Mouse (Mus musculus): ENCODE data around the gene Atp2c2. TPM values are rescaled to one million over a fixed set of nuclear protein-coding genes. Genes with fewer than 3 reads are reported as not detected.

The Atp2c2 gene
- total RNA-seq, 4 experiments from 2014 or later, result 0.11 TPM; not detected in 3

DNA sequence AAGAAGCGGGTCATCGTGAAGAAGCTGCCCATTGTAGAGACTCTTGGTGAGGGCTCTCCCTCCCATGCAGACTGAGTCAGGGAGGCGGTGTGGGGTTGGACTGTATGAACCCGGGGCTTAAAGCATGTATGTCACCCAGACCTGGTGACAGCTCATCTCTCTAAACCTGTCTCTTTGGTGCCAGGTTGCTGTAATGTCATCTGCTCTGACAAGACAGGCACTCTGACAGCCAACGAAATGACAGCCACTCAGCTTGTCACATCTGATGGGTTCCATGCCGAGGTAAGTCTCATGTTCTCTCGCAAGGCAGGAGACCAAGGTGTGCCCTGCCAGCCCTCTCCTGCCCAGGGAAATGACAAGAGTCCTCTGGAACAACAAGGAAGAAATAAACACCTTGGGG, 42.6 kb downstream of the Atp2c2 start:
- peak; percentile 14 for DNase-seq (ENCODE audit: low spot score)

DNA sequence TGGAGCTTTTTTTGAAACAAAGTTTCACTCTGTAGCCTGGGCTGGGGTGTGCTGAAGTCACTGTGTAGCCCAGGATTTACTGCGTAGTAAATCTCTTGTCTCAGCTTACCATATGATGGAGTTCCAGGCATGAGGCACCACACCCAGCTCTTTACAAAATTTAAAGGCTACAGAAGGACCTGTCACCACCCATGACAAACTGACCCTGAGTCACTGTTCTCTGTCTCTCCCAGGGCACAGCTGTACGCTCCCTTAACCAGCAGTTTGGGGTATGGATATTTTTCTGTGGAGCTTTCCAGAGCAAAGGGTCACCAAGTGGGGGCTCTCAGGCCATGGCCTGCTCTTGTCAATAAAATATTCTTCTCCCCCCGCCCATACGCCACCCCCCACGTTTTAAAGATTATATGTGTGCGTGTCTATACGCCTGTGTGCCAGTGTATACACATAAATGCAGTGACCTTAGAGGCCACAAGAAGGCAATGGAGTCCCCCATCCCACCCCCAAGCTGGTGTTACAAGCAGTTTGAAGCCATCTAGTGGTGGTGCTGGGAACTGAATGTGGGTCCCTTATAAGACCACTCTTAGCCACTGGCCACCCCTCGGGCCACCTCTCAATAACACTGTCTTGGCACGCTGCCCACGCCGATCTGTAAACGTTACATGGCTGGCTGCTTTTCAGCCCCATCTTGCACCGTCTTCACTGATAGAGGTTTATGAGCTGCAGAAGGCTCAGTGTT, 43.6 kb downstream of the Atp2c2 start:
- DNase-seq (ENCODE audit: low spot score), result no peak

DNA sequence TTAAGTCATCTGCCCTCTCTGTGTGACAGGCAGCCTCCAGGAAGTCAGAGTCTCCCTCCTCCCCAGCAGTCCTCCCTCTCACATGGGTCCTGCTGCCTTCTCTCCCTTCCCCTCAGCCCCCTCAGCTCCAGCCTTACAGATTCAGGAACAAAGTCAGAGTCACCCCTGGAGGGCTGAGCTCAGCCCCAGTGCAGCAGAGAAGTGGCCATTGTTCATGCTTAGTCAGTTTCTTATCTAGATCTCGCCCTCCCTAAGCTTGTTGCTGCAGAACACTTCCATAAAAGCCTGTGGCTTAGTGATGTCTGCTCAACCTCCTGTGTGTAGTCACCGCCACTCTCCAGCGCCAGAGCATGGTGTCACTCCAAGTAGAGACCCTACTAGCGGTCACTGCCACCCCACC, 44.8 kb downstream of the Atp2c2 start:
- no peak for DNase-seq (ENCODE audit: low spot score)

DNA sequence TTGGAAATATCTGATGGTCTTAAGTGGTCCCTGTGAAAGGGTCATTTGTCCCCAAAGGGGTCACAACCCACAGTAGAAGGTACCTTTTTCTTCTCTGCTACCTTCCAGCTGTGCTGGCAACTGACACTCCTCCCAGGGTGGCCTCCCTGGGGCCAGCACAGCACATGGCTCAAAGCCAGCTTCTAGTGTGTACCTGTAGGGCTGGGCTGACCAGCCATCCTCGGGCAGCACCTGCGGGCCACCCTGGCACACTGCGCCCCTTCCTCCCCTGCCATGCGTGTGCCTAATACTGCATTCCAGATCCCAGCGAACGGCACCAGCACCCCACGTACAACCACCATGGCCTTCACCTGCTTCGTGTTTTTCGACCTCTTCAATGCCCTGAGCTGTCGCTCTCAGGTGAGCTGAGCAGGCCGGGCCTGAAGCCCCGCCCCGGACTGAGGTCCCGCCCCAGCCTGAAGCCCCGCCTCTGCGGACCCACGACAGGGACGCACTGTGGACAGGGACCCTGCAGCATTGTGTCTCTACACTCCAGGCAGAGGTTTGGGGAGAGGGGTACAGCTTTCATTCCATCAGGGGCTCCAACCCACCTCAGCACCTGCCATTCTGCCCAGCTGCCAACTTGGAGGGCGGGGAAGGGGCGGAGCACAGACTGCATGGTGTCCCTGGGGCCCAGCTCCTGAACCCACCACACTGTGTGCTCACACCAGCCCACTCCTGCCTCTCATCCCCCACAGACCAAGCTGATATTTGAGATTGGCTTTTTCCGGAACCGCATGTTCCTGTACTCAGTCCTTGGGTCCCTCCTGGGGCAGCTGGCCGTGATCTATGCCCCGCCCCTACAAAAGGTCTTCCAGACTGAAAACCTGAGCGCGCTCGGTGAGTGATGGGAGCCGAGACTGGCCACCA, 55.7 kb downstream of the Atp2c2 start:
- no peak for DNase-seq (ENCODE audit: low spot score)

DNA sequence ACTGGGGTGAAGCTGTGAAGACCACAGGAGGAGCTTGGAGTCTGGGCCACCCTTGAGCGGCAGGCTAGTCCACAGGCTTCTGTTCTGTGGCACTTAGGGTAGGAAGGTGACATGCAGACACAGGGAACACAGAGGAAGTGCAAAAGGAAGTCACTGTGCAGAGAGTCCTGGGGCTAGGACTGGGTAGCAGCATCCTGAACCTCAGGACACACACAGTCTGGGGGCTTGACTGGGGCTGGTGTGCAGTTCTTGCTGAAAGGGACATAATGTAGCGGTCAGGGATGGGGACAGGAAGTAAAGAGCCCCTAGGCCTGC, 56.3 kb downstream of the Atp2c2 start:
- no peak for DNase-seq (ENCODE audit: low spot score)

DNA sequence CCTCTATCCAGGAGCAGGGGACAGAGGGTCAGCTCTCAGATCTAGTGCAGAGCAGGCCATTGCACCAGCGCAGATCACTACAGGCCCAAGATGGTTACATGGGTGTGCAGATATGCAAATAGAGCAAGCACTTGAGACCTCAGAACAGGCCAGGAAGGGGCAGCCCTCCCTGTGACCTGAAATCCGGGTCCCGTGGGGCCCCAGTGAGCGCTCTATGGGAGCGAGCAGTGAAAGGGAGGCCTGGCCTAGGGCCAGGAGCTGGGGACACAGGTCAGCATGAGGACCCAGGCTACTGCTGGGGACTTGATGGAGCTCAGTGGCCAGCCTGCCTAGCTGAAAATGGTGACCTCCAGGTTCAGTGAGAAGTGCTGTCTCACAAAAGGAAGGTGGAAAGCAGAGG, 56.7 kb downstream of the Atp2c2 start:
- no peak for DNase-seq (ENCODE audit: low spot score)

DNA sequence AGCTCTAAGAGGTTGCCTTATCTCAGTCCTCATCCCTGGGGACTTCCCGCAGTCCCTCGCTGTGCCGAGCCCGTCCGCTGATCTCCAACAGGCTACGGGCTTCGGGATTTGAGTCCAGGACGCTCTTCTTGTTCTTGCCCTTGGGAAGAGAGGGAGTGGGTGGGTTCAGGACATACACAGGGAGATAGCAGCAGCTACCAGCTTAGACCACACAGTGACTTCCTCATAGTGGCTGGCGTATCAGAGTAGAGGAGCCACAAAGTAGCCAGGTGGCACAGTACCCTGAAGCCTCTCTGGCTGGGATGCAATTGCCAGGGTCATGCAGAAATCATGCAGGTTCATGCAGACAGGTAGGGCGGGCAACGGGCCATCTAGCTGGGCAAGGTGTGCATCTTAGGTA, 61.9 kb downstream of the Atp2c2 start:
- no peak for DNase-seq (ENCODE audit: low spot score)

DNA sequence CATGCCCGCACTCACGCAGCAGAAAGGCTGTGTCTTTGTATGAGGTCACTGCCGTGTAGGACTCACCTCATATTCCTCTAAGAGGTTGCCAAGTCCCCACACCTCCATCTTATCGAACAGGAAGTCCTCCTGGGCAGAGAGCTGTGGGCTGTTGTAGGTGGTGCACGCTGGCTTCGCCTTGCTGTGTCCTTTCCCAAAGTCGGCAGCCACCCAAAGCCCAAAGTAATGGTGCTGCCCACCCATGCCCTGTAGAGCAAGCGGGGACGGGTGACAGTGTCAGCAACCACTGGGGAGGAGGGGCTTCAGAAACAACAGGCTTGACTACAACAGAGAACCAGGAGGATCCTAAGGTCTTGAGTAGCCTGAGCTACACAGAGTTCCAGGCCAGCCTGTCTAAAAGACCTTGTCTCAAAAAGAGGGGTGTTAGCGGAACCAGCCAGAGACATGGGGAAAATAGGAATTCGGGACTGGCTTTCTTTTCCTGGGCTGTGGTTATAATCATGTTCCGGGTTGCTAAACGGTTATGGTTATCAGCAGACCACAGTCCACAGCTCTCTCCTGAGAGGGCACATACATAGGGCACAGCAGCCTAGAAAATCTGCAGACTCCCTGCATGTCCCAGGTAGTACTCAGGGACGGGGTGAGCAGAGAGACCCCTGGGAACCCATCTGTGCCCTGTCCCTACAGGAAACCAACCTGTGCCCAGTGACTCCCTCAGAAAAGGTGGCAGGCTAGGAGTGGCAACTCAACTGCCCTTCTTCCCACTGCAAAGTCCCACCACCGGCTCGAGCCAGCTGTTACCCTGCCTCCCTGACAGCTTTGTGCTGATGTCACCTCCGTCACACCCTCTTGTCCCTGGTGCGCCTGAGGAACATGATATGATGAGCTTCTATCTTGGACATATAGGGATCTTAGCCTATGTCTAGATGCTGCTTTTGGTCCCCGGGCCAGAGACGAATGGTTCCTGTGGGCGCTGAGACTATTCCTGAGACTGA, 62.7 kb downstream of the Atp2c2 start:
- no peak for DNase-seq (ENCODE audit: low spot score)

DNA sequence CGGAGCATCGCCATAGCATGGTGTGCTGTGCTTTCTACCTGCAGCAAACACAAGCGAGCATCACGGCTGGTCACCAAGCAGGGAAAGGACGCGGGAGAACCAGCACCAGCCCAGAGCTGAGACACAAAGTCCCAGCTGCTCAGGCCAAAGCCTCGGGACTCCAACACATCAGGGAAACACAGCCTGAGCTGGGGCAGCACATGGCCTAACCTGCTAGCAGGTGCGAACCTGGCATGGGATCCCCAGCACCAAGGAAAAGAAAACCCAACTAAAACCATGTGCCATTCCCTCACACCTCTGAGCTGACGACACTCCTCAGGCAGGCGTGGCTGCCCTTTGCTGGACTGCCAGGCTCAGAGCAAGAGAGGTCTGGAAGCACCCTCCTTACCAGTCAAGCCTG, 65.5 kb downstream of the Atp2c2 start:
- no peak for DNase-seq (ENCODE audit: low spot score)

DNA sequence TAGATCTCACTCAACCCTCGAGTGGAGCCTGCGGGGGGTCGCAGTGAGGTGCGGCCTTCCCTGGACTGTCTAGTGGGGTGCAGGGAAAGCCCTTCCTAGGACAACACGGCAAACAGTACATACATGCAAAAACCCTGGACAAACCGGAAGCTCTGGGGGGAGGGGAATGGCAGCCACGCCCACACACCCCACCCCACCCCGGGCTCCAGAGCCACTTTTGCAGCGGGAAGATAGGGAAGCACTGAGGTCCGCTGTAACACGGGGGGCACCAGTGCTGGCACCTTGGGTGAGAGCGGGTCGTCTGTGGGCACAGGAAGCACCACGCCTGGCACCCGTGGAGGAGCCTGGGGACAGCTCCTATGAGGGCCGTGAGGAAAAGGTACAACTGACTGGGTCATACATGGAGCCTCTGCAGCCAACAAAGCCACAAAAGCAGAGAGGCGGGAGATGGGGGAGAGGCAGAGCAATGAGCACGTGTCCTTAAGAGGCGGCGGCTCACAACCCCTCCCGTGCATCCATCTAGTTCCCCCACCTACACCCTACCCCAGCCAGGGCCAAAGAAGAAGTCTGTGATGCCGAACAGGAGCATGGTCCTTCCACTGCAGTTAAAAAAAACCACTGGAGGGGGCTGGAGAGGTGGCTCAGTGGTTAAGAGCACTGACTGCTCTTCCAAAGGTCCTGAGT, 66.1 kb downstream of the Atp2c2 start:
- DNase-seq (ENCODE audit: low spot score), result no peak

DNA sequence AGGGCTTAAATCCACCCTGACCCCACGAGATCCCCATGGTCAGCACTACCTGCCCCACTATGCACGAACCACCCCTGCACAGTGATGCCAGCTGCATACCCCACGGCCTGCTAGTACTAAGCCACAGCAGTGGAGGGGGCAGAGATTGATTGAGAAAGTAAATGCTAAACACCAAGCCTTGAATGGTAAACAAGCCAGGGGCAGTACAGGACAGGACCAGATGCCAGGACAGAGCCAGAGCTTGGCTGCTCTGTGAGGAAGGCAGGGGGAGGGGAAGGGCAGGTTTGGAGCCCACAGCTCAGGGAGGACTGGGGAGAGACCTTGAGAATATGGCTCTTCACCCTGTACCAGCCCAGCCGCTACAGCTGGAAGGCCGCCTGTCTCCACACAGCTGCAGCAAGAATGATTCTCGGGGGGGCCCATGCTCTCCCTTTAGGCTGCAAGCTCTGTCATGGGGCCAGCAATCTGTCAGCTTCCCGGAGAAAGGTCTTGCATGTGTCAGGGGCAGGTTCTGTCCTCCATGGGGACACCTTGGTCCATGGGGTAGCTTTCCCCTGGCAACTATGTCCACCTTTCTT, 76.9 kb downstream of the Atp2c2 start:
- no peak for DNase-seq (ENCODE audit: low spot score)

DNA sequence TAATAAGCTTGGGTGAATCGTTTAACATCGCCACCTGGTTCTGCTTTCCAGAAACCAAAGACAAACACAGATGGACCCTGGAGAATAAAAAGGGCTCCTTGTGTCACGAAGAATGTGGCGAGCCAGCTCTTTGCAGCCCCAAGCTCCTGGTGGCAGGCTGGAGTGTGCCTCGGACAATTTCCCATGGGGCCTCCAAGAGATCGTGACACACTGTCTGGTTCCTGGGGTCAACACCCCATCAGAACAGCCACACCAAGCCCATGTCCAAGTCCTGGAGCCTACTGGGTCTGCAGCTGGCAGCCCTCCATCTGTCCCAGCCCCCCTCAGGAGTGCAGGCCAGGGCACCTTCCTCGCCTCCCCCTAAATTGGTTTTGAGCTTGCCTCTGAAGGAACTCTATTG, 78.0 kb downstream of the Atp2c2 start:
- DNase-seq (ENCODE audit: low spot score), result no peak

DNA sequence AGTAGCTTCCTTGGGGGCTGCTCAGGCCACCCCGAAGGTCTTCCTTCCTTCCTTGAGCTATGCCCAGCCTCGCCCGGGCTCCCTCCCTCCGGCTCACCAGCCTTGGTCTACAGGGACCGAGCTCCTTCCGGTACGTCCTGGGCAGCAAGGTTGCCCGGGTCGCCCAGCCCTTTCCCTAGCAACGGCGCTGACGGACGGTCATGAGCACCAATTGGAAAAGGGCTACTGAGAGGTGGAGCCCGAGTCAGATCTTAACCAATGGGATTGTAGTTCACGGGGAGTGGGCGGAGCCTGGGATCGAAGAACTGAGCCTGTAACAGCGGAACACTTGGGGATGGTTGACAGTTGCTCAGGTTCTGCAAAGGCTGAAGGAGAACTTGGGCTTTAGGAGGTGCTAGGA, 78.5 kb downstream of the Atp2c2 start, which contains the start of gene Tldc1:
Gene Tldc1 (minus strand): TSS at position 154 of the 400 bp plus-strand sequence.
- DNase-seq (ENCODE audit: low spot score), result peak; percentile 100

DNA sequence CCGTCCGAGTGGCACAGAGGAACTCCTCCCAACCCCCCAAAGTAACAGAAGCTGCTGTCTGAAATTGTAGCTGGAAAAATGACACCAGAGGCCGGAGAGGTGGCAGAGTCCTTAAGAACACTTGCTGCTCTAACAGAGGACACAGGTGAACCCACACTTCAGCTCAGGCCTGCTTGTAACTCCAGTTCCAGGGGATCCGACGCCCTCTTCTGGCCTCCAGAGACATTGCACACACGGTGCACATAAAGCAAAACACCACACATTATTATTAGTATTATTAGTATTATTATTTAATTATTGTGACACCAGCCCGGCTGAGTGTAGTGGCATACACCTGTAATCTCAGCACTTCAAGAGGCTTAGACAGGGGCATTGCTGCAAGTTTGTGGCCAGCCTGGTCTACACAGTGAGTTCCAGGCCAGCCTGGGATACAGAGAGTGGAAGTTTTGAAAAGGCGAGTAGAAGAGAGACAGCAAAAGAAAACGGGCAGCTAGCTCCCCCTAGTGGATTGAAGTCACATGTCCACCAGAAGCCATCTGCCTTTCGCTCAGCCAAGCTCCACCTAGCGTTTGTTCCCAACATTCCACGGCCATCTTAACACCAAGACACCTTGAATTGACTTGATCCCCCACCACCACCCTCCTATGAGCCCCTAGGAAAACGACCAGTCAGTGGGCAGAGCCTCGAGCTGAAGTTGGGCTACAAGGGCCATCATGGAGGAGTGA, 79.4 kb downstream of the Atp2c2 start:
- DNase-seq (ENCODE audit: low spot score), result peak; percentile 88

DNA sequence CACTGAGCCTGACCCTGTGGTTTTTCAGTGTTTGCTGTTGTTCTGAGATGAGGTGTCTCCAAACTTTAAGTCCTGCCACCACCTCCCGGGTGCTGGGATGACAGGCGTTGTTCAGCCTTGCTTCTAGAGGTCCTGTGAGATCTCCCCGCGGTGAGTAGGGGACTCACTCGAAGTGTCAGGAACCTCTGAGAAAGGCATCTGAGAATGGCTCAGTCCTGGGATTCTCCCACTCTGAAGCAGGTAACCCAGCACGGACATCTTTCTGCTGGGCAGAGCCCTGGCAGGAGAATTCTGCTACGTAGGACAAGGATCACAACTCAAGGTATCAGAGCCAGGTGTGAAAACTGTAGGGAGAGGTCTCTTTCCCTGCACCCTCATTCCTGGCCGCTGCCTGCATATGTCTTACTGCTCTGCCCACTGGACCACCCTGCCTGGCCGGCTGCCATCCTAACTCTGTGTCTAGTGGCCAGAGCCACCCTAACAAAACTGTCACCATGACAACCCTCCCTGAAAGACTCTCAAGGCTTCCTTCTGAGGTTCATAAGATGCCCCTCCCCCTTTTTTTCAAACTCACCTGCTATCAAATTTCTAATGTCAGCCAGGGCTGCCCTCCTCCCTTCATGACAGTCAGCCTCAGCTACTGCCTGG, 80.7 kb downstream of the Atp2c2 start:
- DNase-seq (ENCODE audit: low spot score), result no peak

DNA sequence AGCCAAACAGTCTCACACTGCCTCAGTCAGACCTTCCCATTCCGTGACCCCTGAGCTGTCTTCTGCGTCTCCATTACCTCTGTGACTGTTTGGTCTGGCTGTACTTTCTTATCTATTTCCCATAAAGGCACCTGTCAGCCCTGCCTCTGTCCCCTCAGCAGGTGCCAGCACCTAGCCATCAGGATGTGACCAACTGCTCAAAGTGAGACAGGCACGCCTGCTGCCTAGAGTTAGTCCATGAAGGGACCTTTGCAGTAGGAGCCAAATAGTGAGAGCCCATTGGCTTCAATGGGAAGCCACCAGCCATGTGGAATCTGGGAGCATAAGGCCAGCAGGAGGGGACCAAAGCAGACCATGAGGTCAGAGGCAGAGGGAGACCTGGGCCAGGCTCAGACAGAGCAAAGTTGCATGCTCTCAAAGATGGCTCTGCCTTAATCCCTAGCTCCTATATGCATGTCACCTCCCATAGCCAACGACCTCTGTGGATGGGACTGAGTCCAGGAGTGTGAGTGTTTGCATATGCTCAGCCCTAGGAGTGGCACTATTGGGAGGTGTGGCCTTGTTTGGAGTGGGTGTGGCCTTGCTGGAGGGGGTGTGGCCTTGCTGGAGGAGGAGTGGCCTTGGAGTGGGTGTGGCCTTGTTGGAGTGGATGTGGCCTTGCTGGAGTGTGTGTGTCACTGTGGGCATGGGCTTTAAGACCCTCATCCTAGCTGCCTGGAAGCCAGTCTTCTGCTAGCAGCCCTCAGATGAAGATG, 81.5 kb downstream of the Atp2c2 start:
- no peak for DNase-seq (ENCODE audit: low spot score)

DNA sequence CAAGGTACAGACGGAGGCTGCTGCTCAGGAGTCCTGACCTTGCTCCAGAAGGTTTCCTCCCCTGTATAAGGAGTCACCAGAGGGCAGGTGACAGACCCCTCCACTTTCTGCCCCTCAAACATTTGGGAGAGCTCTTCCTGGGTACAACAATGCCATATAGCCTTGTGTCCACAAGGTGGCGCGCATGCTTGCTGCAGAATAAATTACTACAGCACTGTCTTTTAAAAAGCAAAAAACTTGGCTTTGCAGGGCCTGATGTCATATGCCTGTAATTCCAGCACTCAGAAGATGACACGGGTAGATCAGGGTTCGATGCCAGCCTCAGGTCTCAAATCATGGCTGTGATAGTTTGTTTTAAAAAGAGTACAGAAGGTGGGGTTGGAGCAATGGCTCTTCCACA, 82.9 kb downstream of the Atp2c2 start:
- DNase-seq (ENCODE audit: low spot score), result peak; percentile 76

DNA sequence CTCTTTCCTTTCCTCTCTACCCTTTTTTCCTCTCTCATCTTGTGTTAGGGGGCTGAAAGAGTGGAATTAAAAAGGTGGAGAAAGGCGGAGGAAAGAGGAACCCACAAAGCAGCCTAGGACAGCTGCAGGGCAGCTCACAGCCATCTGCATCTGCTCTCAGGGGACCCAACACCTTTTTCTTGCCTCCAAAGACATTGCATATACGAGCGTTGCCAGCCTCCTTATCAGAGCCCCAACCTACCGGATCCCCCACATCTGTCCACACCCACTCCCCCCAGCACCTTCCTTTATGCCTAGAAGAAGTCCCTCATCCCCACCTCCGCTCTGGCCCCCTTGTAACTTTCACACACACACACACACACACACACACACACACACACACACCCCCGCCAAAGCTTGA, 83.8 kb downstream of the Atp2c2 start:
- DNase-seq (ENCODE audit: low spot score), result no peak

DNA sequence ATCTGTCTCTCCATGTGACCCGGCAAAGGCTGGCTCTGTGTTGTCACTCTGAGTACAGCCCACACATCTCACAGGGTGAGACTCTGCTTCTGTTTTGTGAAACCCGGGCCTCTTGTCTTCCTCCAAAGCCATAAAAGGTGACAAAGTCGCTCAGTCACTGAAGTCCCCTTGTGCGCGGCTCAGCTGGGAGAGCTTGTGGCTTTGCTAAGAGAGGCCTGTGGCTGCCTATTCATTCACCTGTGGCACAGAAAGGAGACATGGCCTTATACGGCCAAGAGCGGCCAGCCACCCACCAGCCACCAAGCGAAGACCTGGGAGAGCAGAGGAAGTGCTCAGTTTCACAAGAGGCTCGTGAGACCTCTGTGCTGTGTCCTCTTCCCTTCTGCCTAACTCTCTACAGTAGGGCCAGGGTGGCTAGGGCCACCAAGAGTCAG, 84.3 kb downstream of the Atp2c2 start:
- DNase-seq (ENCODE audit: low spot score), result no peak

All from heart, adult 8-10 months (tissue).